Mouse (Mus musculus) olfactory bulb, adult 2 months (tissue): ENCODE data around the gene Fhad1. TPM values are rescaled to one million over a fixed set of nuclear protein-coding genes. Genes with fewer than 3 reads are reported as not detected.

ENCODE experiments used
- H3K27ac ChIP-seq: fragments of 200-500 bp; 2 replicates; pipeline ENCODE4 v1.5.1; 2012; ENCODE audit warnings: low read depth, low read length; ENCODE audit not compliant: insufficient read depth
- H3K4me1 ChIP-seq: fragments of 200-500 bp; 2 replicates; pipeline ENCODE4 v1.6.1; 2012; ENCODE audit warnings: low read length; ENCODE audit not compliant: control insufficient read depth, insufficient read depth
- H3K4me3 ChIP-seq: fragments of 200-500 bp; 2 replicates; pipeline ENCODE4 v1.5.1; 2012; ENCODE audit warnings: mild to moderate bottlenecking, low read depth, low read length, moderate library complexity; ENCODE audit not compliant: insufficient read depth
- CTCF ChIP-seq: fragments of 200-500 bp; IDR thresholded peaks from 2 replicates; pipeline ENCODE4 v1.5.1; 2012; ENCODE audit warnings: low read depth, mild to moderate bottlenecking, low read length, moderate library complexity; ENCODE audit not compliant: insufficient read depth
- POLR2A ChIP-seq: fragments of 200-500 bp; IDR thresholded peaks from 2 replicates; pipeline ENCODE4 v1.6.1; 2012; ENCODE audit warnings: mild to moderate bottlenecking, low read depth, low read length, moderate library complexity; ENCODE audit not compliant: insufficient read depth
- WGBS: fragments of 180-500 bp; shearing (Covaris S2); methylation state at CpG from one replicate; pipeline ENCODE4 v1.1.7; 2018; 5-methylcytosine and 5-hydroxymethylcytosine counted together
- polyA plus RNA-seq: library from polyadenylated mRNA; stranded (reverse); fragments of >200 nt; gene quantifications from 2 replicates; pipeline ENCODE4 v1.2.4, GENCODE M21; 2012; ENCODE audit warnings: low replicate concordance; ENCODE audit not compliant: missing spikeins, insufficient read depth, insufficient read length

Fhad1 gene
- polyA plus RNA-seq, 1 experiment, result not detected

GRCm38 (mm10) chr4:141860246-141860841 is 154.5 kb downstream of the Fhad1 start:
- H3K27ac ChIP-seq, result no peak overlapping the region
- 83% methylated on average over 19 of the region's 19 CpGs for WGBS
- TF ChIP-seq POLR2A (no peak), CTCF (no peak)

DNA sequence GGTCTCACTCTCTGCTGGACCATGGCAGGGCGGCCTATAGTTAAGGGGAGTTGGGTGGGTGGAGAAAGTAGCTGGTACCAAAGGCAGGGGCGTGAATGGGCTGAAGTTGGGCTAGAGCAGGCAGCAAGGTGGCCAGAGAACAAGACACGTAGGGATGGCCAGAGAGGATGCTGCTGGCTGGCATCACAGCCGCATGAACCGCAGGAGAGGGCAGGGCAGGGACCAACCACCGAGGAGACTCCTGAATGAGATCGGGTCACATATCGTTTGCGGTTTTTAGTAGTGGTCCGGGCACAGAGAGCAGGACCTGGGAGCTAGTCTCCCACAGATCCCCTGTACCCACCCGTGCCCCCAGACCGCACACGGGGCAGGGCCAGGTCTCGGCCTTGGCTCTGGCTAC is 155.5 kb downstream of the Fhad1 start:
- Histone ChIP-seq H3K27ac (no peak overlapping the region), H3K4me1 (peaks cover 25% of the 10 kb centered on the region), H3K4me3 (no peak overlapping the region)
- no peak for TF ChIP-seq POLR2A
- no peak for TF ChIP-seq CTCF
- WGBS, result 95% methylated on average over 14 of the region's 14 CpGs

More at GRCm38 (mm10) chr4:141860246-141860841, 154.5 kb downstream of the Fhad1 start:
- H3K4me3 ChIP-seq, result no peak overlapping the region
- H3K4me1 ChIP-seq, result peaks cover 25% of the 10 kb centered on the region

DNA sequence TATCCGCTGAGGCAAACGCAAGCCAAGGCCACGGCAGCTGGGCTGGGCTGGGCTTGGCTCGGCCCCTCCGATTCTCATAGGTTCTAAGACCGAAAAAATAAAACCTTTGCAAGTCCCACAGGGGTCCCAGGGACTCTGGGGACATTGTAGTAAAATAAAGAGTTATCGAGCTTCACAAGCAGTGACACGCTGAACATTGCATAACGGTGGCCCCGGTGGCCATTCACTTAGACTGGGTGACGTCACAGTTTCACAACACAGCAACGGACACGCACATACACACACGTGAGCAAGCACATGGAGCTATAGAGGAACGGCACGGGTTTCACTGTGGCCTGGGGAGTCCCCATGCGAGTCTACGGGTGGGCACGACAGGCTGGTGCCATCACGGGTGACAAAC is 156.4 kb downstream of the Fhad1 start:
- peaks cover 19% of the 10 kb centered on the region for H3K4me1 ChIP-seq
- 80% methylated on average over 20 of the region's 20 CpGs for WGBS
- TF ChIP-seq POLR2A (no peak), CTCF (no peak)
- H3K4me3 ChIP-seq, result no peak overlapping the region
- no peak overlapping the region for H3K27ac ChIP-seq

GRCm38 (mm10) chr4:141857422-141857930 is 157.4 kb downstream of the Fhad1 start:
- Histone ChIP-seq H3K4me3 (no peak overlapping the region), H3K4me1 (peaks cover 12% of the 10 kb centered on the region), H3K27ac (no peak overlapping the region)
- 10% methylated on average over 10 of the region's 10 CpGs for WGBS
- TF ChIP-seq POLR2A (no peak), CTCF (peak; percentile 94)

DNA sequence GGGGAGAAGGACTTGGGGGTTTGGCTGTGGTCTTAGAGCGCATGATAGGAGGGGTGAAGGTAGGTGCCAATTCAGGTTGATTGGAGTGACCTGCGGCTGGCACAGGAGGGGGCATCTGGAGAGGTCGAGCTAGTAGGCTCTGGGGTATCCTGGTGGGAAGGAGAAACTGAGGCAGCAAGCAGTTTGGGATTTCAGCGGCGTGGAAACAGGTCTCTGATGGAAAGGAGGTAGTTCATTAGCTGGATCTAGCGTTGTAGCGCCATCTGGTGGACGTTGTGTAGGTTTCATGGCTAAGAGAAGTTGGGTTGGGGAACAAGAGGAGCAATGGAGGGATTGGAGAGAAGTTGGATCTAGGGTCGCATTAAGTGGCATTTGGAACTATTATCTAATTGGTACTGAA is 161.4 kb downstream of the Fhad1 start:
- Histone ChIP-seq H3K4me3 (no peak overlapping the region), H3K4me1 (peaks cover 7% of the 10 kb centered on the region), H3K27ac (no peak overlapping the region)
- 48% methylated on average over 9 of the region's 9 CpGs for WGBS
- no peak for TF ChIP-seq POLR2A
- TF ChIP-seq CTCF, result no peak

GRCm38 (mm10) chr4:141845999-141846398 is 168.9 kb downstream of the Fhad1 start, which contains the start of gene Ctrc:
Gene Ctrc, minus strand, starts transcription at chr4:141846359.
- Histone ChIP-seq H3K27ac (no peak within 1 kb of the TSS), H3K4me3 (no peak within 1 kb of the TSS), H3K4me1 (no peaks in the 10 kb centered on the region)
- 89% methylated on average over 6 of the region's 6 CpGs for WGBS
- TF ChIP-seq CTCF, result no peak
- no peak for TF ChIP-seq POLR2A

Other genes starting within 250 kb of the Fhad1 start
- gene Dnajc16, start 224.2 kb downstream of the Fhad1 start, polyA plus RNA-seq, result not detected in 2 replicates
- gene Casp9, start 221.5 kb downstream of the Fhad1 start, polyA plus RNA-seq, result not detected in 2 replicates
- not detected in 2 replicates for gene Cela2a, start 188.9 kb downstream of the Fhad1 start, polyA plus RNA-seq
- gene Ctrc, start 168.7 kb downstream of the Fhad1 start, polyA plus RNA-seq, result not detected in 2 replicates
- not detected in 2 replicates for gene Efhd2, start 140.2 kb downstream of the Fhad1 start, polyA plus RNA-seq
- not detected in 2 replicates for gene Tmem51, start 69.2 kb upstream of the Fhad1 start, polyA plus RNA-seq
- gene Kazn, start 224.3 kb upstream of the Fhad1 start, polyA plus RNA-seq, result not detected in 2 replicates